Mouse (Mus musculus) heart, embryonic 11.5 days (tissue): Measurements from ENCODE around the gene Lrrn4. TPM values are rescaled to one million over a fixed set of nuclear protein-coding genes. Genes with fewer than 3 reads are reported as not detected.
A peak's percentile ranks its signal among the peaks of the same experiment; 100 is the strongest.

Source experiments
- ATAC-seq: fragments of 200-750 bp; cut with Nextera tagmentation; replicated peaks from 2 replicates; pipeline ENCODE4 v1.8.0; 2017; ENCODE audit warnings: moderate library complexity; ENCODE audit not compliant: insufficient number of reproducible peaks, low FRiP score, low TSS enrichment
- H3K27ac ChIP-seq: fragments of 300-500 bp; sonication (generic); 2 replicates; pipeline ENCODE4 v1.5.1; 2014; ENCODE audit warnings: mild to moderate bottlenecking, low read depth, low read length
- H3K27me3 ChIP-seq: fragments of 300-500 bp; sonication (generic); 2 replicates; pipeline ENCODE4 v1.6.1; 2014; ENCODE audit warnings: mild to moderate bottlenecking, low read length, mixed read lengths; ENCODE audit not compliant: control insufficient read depth, insufficient read depth
- H3K36me3 ChIP-seq: fragments of 300-500 bp; sonication (generic); 2 replicates; pipeline ENCODE4 v1.6.1; 2014; ENCODE audit warnings: mild to moderate bottlenecking, low read length, moderate library complexity, mixed read lengths; ENCODE audit not compliant: control insufficient read depth, insufficient read depth
- H3K4me1 ChIP-seq: fragments of 300-500 bp; sonication (generic); 2 replicates; pipeline ENCODE4 v1.6.1; 2014; ENCODE audit warnings: low read length; ENCODE audit not compliant: control insufficient read depth, insufficient read depth
- H3K4me2 ChIP-seq: fragments of 300-500 bp; sonication (generic); 2 replicates; pipeline ENCODE4 v1.6.1; 2014; ENCODE audit warnings: mild to moderate bottlenecking, moderate library complexity
- H3K4me3 ChIP-seq: fragments of 300-500 bp; sonication (generic); 2 replicates; pipeline ENCODE4 v1.5.1; 2014; ENCODE audit warnings: low read depth, low read length
- H3K9ac ChIP-seq: fragments of 300-500 bp; sonication (generic); 2 replicates; pipeline ENCODE4 v1.6.1; 2014; ENCODE audit warnings: mild to moderate bottlenecking, low read depth, low read length, moderate library complexity
- H3K9me3 ChIP-seq: fragments of 300-500 bp; sonication (generic); replicated peaks from 2 replicates; pipeline ENCODE4 v1.6.1; 2016; ENCODE audit warnings: low read length; ENCODE audit not compliant: control insufficient read depth
- WGBS: fragments of 180-500 bp; shearing (Covaris S2); extraction: QIAGEN DNeasy Blood & Tissue Kit; methylation state at CpG from one replicate; pipeline ENCODE4 v1.1.7; 2014; ENCODE audit not compliant: insufficient replicate concordance; 5-methylcytosine and 5-hydroxymethylcytosine counted together
- polyA plus RNA-seq: library from polyadenylated mRNA; unstranded; fragments of >200 nt; fragmentation: Nextera tagmentation; extraction: Ambion mirVana; gene quantifications from 2 replicates; pipeline ENCODE4 v1.2.1, GENCODE M21; 2014

The Lrrn4 gene
- polyA plus RNA-seq, 1 experiment from 2014 or later: 17.9 TPM

- Histone ChIP-seq H3K36me3 (no peaks in the 10 kb centered on the region), H3K27ac (0 out of 2 replicates have a peak overlapping the region, but pooled peaks have one; percentile 7), H3K4me1 (peaks cover 12% of the 10 kb centered on the region; the same call in 1 of the 2 replicates), H3K9ac (peak overlapping the region; percentile 67), H3K4me3 (peak overlapping the region; percentile 61), H3K27me3 (peaks cover 25% of the 10 kb centered on the region), H3K9me3 (no peaks in the 10 kb centered on the region), H3K4me2 (peak overlapping the region; percentile 99)
- WGBS: under 1% methylated on average over 56 of the region's 58 CpGs
- peak; percentile 55 for ATAC-seq
These were observed 1.2 kb downstream of the Lrrn4 start for GRCm38 (mm10) chr2:132879261-132880044.

- Histone ChIP-seq H3K9ac (no peak overlapping the region), H3K27me3 (peaks cover 25% of the 10 kb centered on the region), H3K4me1 (peaks cover 12% of the 10 kb centered on the region; the same call in 1 of the 2 replicates), H3K4me2 (peak overlapping the region; percentile 32), H3K27ac (no peak overlapping the region), H3K9me3 (no peaks in the 10 kb centered on the region), H3K4me3 (no peak overlapping the region), H3K36me3 (no peaks in the 10 kb centered on the region)
- ATAC-seq: no peak
- WGBS: 67% methylated on average over 1 of the region's 1 CpGs
These were observed 3.7 kb downstream of the Lrrn4 start for GRCm38 (mm10) chr2:132876991-132877390.

GRCm38 (mm10) chr2:132873657-132874326, 6.9 kb downstream of the Lrrn4 start:
- Histone ChIP-seq H3K27me3 (peaks cover 14% of the 10 kb centered on the region), H3K9me3 (no peaks in the 10 kb centered on the region), H3K36me3 (no peaks in the 10 kb centered on the region), H3K4me3 (no peak overlapping the region), H3K27ac (no peak overlapping the region), H3K9ac (no peak overlapping the region), H3K4me1 (0 out of 2 replicates have a peak, but pooled peaks cover 2% of the 10 kb centered on the region), H3K4me2 (no peak overlapping the region)
- ATAC-seq: no peak
- 77% methylated on average over 10 of the region's 10 CpGs for WGBS

- H3K4me2 ChIP-seq: no peak overlapping the region
- H3K4me1 ChIP-seq: no peaks in the 10 kb centered on the region
- H3K9ac ChIP-seq: no peak overlapping the region
- WGBS: 75% methylated on average over 3 of the region's 3 CpGs
- H3K27me3 ChIP-seq: no peaks in the 10 kb centered on the region
- H3K4me3 ChIP-seq: no peak overlapping the region
- no peak for ATAC-seq
- no peak overlapping the region for H3K27ac ChIP-seq
- no peaks in the 10 kb centered on the region for H3K9me3 ChIP-seq
- H3K36me3 ChIP-seq: 0 out of 2 replicates have a peak, but pooled peaks cover 2% of the 10 kb centered on the region
These were observed 9.0 kb downstream of the Lrrn4 start for GRCm38 (mm10) chr2:132871663-132872062.

- H3K4me3 ChIP-seq: no peak overlapping the region
- H3K9me3 ChIP-seq: no peaks in the 10 kb centered on the region
- H3K9ac ChIP-seq: no peak overlapping the region
- no peak overlapping the region for H3K27ac ChIP-seq
- no peaks in the 10 kb centered on the region for H3K4me1 ChIP-seq
- 75% methylated on average over 4 of the region's 4 CpGs for WGBS
- H3K4me2 ChIP-seq: no peak overlapping the region
- ATAC-seq: no peak
- H3K27me3 ChIP-seq: no peaks in the 10 kb centered on the region
- peaks cover 7% of the 10 kb centered on the region; the same call in 1 of the 2 replicates for H3K36me3 ChIP-seq
These were observed 10.4 kb downstream of the Lrrn4 start for GRCm38 (mm10) chr2:132870286-132870685.

- Histone ChIP-seq H3K4me3 (no peak overlapping the region), H3K27me3 (no peaks in the 10 kb centered on the region), H3K9ac (no peak overlapping the region), H3K9me3 (no peaks in the 10 kb centered on the region), H3K4me2 (no peak overlapping the region), H3K27ac (no peak overlapping the region), H3K36me3 (peaks cover 7% of the 10 kb centered on the region; the same call in 1 of the 2 replicates), H3K4me1 (no peaks in the 10 kb centered on the region)
- WGBS: 83% methylated on average over 5 of the region's 5 CpGs
- no peak for ATAC-seq
These were observed 11.0 kb downstream of the Lrrn4 start for GRCm38 (mm10) chr2:132869682-132870081.

GRCm38 (mm10) chr2:132867521-132867920, 13.2 kb downstream of the Lrrn4 start:
- Histone ChIP-seq H3K27me3 (no peaks in the 10 kb centered on the region), H3K4me3 (no peak overlapping the region), H3K4me2 (no peak overlapping the region), H3K9ac (no peak overlapping the region), H3K36me3 (peaks cover 7% of the 10 kb centered on the region; the same call in 1 of the 2 replicates), H3K9me3 (no peaks in the 10 kb centered on the region), H3K4me1 (no peaks in the 10 kb centered on the region), H3K27ac (no peak overlapping the region)
- ATAC-seq: no peak
- WGBS: 73% methylated on average over 5 of the region's 5 CpGs

GRCm38 (mm10) chr2:132863325-132863724, 17.4 kb downstream of the Lrrn4 start:
- WGBS: 85% methylated on average over 2 of the region's 2 CpGs
- ATAC-seq: no peak
- Histone ChIP-seq H3K4me2 (no peak overlapping the region), H3K9me3 (no peaks in the 10 kb centered on the region), H3K9ac (no peak overlapping the region), H3K27me3 (no peaks in the 10 kb centered on the region), H3K4me3 (no peak overlapping the region), H3K36me3 (peaks cover 7% of the 10 kb centered on the region; the same call in 1 of the 2 replicates), H3K4me1 (no peaks in the 10 kb centered on the region), H3K27ac (no peak overlapping the region)
